Mouse (Mus musculus) lung, postnatal 0 days (tissue): ENCODE results near the gene Ppp3ca.

ENCODE experiments used
- CTCF ChIP-seq: IDR thresholded peaks from 2 replicates; pipeline ENCODE4 v1.5.1; 2016; ENCODE audit warnings: antibody characterized with exemption, mild to moderate bottlenecking
- EP300 ChIP-seq: IDR thresholded peaks from 2 replicates; pipeline ENCODE4 v1.6.1; 2016; ENCODE audit warnings: antibody characterized with exemption, mild to moderate bottlenecking, control low read depth

- no peak for TF ChIP-seq EP300
- no peak for TF ChIP-seq CTCF
Measured at GRCm38 (mm10) chr3:136651496-136651895, 18.4 kb upstream of the Ppp3ca start.
